Mouse (Mus musculus) kidney, postnatal 10 days (tissue): Measurements from ENCODE around the gene Vmn1r12.
"Not testable (repeated sequence)": the region's sequence is repeated elsewhere in the genome, so short reads cannot be mapped to it uniquely, and the experiment has no call there.

Experiments
- DNase-seq: peaks from one replicate; pipeline ENCODE4 v3.0.0; 2021; ENCODE audit warnings: mixed read lengths

Gene Vmn1r12

GRCm38 (mm10) chr6:57156619-57157018, at the start of gene Vmn1r12:
Gene Vmn1r12, plus strand, starts transcription at chr6:57156919.
- no peak for DNase-seq

GRCm38 (mm10) chr6:57109154-57109553, 47.6 kb upstream of the Vmn1r12 start, which contains the start of gene Vmn1r10:
Gene Vmn1r10, plus strand, starts transcription at chr6:57109454.
- no peak for DNase-seq

- DNase-seq, result no peak
These were observed 23.6 kb upstream of the Vmn1r12 start, which contains the start of gene Vmn1r11 for GRCm38 (mm10) chr6:57133155-57133554. Gene Vmn1r11, plus strand, starts transcription at chr6:57133455.

- DNase-seq, result peak; percentile 7
These were observed 33.3 kb downstream of the Vmn1r12 start for GRCm38 (mm10) chr6:57190016-57190415.

DNA sequence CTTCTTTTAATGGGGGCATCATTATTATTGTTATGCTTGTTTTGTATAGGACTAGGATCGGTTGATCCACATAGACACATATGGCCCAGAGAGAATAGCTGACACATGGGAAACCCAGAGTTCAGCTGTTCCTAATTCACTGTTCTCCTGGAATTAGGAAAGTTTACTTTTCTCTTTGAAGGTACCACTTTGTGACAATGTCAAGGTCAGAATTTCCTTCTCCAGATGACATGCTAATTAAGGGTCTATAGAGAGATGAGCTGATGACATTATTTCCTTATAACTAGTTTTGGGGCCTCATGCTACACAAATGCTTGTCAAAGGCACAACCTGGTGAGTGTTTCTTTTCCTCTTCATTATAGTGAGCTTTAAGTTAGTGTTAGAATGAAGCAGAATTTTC, 46.3 kb downstream of the Vmn1r12 start, which contains the start of gene Vmn1r13:
Gene Vmn1r13 (plus strand): TSS at position 301 of the 400 bp plus-strand sequence.
- not testable (repeated sequence) for DNase-seq
